Mouse (Mus musculus) thymus, adult 2 months (tissue): Measurements from ENCODE around the gene Cd79b.

Experiments
- CTCF ChIP-seq: fragments of 200-500 bp; IDR thresholded peaks from 2 replicates; pipeline ENCODE4 v1.5.1; 2012; ENCODE audit warnings: mild to moderate bottlenecking, control low read depth, low read length, moderate library complexity, borderline replicate concordance; ENCODE audit not compliant: control insufficient read depth, poor library complexity, insufficient read depth; ENCODE audit errors: extremely low read depth
- POLR2A ChIP-seq: fragments of 200-500 bp; IDR thresholded peaks from 2 replicates; pipeline ENCODE4 v1.6.1; 2012; ENCODE audit warnings: mild to moderate bottlenecking, low read length, control low read depth, moderate library complexity; ENCODE audit not compliant: control insufficient read depth, poor library complexity, insufficient read depth; ENCODE audit errors: extremely low read depth

DNA sequence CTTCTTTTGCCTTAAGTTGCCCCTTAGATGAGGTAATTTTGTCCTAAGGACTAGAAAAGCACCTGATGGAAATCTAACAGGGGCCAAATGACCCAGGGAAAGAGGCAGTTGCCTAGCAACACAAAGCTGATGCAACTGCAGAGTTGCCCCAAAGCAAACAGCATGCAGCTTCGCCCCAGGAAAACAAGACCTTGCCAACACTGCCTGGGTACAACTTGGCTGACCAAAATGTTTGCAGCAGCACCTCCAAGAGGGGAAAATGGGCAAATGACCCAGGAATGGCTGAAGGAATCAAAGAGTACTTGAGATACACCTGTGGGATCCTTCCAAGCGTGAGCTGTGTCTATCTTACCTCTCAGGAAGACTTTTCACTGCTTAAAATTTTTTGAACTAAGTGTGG lies 22.7 kb downstream of the Cd79b start:
- TF ChIP-seq CTCF = no peak
- no peak for TF ChIP-seq POLR2A
